Mouse (Mus musculus): Measurements from ENCODE around the gene Eif1ax.
"Not testable (repeated sequence)": the region's sequence is repeated elsewhere in the genome, so short reads cannot be mapped to it uniquely, and the experiment has no call there.

Eif1ax gene

DNA sequence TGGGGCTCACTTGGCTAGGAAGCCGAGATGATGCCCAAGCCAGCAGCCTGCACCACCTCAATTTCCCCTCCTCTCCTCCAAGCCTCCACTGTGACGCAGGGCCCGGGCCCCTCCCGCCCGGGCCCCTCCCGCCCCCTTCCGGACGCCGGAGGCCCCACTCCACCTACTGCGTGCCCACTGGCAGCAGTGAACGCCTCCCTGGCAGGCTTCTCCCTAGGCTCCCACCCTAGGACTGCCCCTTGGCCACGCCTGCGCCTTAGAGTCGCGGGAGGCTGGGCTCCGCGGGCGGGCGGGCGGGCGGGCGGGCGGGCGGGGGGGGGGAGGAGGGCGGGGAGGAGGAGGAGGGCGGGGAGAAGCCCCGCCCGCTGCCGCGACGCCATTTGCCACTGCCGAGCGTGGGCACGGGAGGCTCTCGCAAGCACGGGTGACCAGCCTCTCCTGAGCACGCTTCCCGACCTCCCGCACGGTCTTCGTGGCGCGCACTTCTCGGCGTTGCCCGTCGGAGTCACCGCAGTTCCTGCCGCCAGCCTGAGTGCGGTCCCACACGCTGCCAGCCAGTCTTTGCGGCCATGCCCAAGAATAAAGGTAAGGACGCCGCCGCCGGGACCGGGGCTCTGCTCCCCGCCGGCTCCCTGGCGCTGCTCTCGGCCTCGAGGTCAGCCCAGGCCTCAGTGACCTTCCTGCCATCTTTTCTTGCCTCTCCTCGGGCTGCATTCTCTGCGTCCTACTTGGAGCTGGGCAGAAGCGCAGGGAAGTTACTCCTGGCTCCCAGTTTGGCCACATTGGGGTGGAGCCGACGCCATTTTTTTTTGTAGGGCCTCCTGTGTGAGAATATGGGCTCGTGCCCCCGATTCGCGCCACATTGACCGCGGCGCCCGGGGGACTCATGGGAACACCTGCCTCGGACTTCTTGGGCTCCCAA, at the start of gene Eif1ax:
Gene Eif1ax, plus strand, starts transcription at position 348 of the 922 bp plus-strand sequence.
- peak; percentile 87 for DNase-seq (ENCODE audit: low read depth, low spot score)

DNA sequence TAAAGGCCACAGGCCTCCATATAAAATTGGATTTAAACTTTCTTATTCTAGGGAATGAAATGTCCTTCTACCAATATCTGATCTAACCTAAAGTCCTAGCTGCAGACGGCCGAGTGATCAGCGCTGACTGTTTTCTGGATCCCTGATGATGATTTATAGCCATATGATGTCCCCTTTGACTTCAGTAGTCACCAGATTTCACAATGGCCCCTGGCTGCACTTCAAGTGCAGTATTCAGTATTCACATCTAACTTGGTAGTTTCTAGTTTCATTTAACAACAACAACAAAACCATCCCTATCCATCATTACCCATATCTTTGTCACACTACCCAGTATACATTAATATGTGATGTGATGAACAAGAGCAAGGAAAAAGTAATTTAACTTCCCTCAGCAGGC, 7.5 kb upstream of the Eif1ax start:
- no peak for DNase-seq (ENCODE audit: low read depth, low spot score)

DNA sequence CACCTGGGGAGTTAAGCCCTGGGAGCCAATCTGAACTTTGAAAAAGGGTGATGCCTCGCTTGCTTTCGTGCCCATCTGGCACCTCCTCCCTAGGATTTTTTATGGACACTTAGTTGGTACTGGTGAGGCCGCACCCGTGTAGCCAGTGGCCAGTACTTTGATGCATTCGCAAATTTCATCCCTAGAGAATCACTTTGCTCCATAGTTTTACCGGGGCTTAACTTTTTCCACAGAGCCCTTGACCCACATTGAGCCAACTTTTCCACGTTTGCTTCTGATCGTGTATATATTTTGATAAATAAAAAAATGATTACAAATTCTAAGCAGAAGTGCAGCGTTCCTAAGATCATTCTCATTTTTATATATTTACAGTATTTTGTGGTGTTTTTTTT, 771 bp downstream of the Eif1ax start:
- DNase-seq (ENCODE audit: low read depth, low spot score) = no peak

DNA sequence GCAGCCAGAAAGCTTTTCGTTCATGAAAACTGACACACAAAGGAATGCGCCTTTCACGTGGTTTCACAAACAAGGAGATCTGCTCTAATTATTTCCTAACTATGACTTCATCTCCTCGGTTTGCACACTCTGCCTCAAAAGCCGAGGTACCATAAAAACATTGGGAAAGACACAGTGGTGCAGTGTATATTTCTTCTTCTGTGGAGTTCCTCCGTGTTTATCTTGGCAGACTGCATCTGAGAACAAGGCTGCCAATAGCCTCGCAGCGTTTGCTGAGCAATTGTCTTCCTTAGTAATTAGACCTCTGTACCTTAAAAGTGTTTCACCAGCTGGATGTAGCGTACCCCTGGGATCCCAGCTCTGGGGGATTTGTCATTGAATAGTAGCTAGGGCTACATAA, 15.1 kb downstream of the Eif1ax start:
- DNase-seq (ENCODE audit: low read depth, low spot score) = no peak

DNA sequence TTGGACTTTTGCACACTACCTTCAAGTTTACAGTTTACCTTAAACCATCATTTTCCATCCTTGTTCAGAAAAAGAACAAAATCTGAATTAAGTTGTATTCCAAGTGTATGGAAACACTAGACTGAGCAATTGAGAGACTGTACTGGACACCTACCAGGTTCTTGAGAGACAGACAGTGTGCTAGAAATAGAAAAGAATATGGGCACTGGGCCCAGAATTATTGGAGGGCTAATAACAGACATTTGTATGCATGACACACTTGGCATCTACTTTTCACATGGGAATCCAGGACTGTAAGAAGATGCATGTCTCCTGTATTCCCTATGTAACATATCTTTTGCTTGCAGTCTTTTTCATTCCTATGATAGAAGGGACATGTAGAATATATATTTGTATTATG, 17.0 kb downstream of the Eif1ax start:
- peak; percentile 29 for DNase-seq (ENCODE audit: low read depth, low spot score)

DNA sequence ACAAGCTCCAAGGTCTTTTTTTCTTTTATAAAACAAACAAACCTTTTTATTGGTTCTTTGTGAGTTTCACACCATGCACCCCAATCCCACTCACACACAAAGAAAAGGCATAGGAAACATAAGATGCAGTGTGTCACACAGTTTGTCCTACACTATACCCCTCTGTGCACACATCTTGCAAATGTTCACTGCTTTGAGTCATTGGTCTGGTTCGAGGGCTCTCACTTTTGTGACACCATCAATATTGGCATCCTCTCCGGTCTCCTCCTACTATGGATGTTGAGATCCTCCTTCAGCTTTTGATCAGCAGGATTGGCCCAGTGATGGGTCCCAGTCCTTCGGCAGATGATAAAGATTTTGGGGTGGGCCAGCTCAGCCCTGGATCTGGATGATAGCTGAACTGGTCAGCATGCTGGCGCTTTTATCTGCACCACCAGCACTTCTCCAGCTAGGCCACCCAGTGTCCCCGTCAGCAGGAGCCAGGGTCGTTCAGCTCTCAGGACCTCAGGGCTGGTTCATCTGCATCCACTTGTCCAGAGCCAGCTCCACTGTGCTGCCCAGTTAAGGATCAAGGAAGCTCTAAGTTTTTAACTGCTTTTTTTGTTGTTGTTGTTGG, 18.5 kb downstream of the Eif1ax start:
- no peak for DNase-seq (ENCODE audit: low read depth, low spot score)

DNA sequence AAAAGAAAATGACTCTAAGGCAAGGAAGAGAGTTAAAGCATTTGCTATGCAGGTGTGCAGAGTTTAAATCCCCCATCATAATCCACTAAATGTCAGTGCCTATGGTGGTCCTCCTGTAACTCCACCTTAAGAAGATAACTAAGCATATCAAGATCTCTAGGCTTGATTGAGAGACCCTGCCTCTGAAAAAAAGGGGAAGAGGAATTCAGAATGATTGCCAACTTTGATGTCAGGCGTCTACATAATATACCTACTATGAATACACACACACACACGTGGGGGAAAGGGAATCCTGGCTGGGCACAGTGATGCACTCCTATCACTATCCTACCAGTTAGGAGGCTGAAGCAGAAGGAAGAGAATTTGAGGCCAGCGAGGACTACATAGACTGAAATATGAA, 19.3 kb downstream of the Eif1ax start:
- DNase-seq (ENCODE audit: low read depth, low spot score) = no peak

DNA sequence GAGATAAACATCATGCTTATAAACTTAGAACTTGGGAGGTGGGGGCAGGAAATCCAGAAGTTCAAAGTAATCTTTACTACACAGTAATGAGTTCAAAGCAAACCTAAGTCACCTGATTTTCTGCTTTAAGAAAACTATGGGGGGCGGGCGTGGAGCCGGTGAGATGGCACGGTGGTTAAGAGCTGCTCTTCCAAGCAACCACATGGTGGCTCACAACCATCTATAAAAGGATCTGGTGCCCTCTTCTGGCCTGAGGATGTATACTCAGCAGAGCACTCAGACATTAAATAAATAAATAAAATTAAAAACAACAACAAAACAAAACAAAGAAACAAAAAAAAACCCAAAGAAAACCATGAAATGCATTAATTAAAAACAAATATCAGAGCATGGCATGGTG, 37.3 kb downstream of the Eif1ax start:
- DNase-seq (ENCODE audit: low read depth, low spot score) = peak; percentile 68

DNA sequence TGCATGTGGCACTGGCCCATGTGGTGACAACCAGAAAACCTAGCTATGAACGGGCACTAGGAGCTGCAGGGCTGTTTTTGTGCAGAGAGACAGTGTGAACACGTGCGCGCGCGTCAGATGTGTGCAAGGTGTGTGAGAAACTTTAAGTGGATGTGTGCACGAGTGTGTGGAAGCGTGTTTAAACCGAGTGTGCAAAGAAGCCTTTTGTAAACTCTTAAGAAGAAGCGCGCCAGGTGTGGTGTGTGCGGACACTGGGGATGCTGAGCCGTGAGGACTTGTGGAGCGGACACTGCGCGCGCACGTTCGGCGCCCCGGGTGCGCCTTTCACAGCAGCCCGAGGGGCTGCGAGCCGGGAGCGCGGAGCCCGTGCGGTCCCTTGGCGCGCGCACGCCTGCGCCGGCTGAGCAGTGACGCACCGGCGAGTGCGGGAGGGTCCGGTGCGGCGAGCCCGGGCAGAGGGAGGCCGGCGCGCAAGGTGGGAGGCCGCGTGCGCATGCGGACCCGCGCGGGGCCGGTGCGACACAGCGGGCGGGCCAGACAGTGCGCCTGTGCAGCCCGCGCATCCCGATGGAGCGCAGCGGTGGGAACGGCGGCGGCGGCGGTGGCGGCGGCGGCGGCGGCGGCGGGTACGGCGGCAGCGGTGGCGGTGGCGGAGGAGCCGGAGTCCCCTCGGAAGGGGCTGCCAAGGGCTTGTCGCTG, 42.3 kb downstream of the Eif1ax start, which contains the start of gene Map7d2:
Gene Map7d2, plus strand, starts transcription at position 443 of the 699 bp plus-strand sequence.
- DNase-seq (ENCODE audit: low read depth, low spot score) = no peak

DNA sequence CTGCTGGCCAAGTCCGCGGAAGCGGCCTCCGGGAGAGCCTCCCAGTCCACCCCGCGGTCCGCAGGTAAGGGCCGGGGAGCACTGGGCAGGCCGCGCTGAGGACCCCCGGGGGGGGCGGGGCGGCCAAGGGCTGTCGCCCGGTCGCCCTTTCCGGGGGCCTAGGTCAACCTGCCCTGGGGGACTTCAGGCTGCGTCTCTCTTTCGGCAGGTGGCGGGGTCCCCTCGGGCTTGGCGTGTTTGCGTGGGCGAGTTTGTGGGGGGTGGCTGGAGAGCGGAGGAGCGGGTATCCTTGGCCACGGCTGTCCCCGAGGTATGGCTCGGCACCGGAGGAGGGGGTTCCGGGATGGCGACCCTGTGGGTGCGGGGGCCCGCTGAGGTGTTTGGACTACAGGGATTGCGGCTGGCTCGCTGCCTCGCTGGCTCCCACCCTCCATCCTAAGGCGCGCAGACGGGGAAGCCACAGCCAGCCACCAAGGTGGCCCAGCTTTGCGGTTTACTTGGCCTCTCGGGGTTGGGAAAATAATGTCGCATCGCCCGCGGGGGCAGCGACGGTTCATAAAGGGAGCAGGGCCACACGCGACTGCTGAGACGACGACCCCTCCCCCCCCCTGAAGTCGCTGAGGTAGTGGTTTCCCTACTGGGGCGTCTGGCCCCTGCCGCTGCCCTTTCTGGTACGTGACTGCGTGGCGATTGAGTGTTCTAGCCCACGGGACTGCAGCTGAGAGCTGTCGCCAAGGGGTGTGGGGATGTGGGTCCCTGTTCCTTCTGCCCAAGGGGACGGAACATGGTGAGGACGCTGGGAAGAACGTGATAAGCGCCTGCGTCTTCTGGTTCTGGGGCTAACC, 43.1 kb downstream of the Eif1ax start:
- DNase-seq (ENCODE audit: low read depth, low spot score) = no peak

DNA sequence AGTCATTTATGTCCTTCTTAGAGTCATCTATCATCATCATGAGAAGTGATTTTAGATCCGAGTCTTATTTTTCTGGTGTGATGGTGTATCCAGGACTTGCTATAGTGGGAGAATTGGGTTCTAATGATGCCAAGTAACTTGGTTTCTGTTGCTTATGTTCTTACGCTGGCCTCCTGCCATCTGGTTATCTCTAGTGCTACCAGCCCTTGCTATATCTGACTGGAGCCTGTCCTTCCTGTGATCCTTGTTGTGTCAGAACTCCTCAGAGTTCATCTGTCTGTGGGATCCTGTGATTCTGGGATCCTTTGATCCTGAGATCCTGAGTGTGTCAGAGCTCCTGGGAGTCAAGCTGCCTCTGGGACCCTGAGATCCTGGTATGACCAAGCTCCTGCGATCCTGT, 58.5 kb downstream of the Eif1ax start:
- not testable (repeated sequence) for DNase-seq (ENCODE audit: low read depth, low spot score)
